Mouse (Mus musculus) gastrocnemius, postnatal 36 days (tissue): ENCODE data around the gene Dusp19. TPM values are rescaled to one million over a fixed set of nuclear protein-coding genes. Genes with fewer than 3 reads are reported as not detected.
A peak's percentile ranks its signal among the peaks of the same experiment; 100 is the strongest.

ENCODE experiments used
- DNase-seq, 2 experiments: peaks; one replicate each; pipeline ENCODE4 v3.0.0; 2022
- intact Hi-C: fragments of 180-260 bp; cut with DNase I; formaldehyde crosslinking; loops from one replicate; pipeline ENCODE4 v1.15.1; 2025
- microRNA-seq, 2 experiments: library from miRNA; unstranded; fragments of <30 nt; microRNA quantifications; one replicate each; pipeline ENCODE4 v1.2.0; 2021
- total RNA-seq, 2 experiments: library from RNA; stranded (reverse); gene quantifications; 2 replicates each; pipeline ENCODE4 v1.2.3; 2021

The Dusp19 gene
- total RNA-seq, 2 experiments from 2014 or later = 9.3 to 9.4 TPM

DNA sequence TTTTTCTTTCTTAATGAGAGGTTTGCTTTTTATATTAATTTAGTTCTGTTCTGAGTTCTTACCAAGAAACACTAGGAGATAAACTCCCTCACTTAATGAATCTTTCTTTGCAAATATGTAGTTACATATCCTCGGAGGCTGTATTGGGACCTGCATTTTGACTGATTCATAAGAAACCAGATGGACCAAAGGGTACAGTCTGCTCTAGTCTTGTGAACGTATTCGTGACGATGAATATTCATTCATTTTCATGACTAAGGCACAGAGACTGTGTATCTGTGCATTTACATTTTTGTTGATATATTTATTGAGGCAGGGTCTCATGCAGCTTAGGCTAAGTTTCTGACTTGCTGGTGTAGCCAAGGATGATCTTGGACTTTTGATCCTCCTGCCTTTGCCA lies 7.7 kb downstream of the Dusp19 start:
- no peak for DNase-seq
- intact Hi-C loops = no loop called here

DNA sequence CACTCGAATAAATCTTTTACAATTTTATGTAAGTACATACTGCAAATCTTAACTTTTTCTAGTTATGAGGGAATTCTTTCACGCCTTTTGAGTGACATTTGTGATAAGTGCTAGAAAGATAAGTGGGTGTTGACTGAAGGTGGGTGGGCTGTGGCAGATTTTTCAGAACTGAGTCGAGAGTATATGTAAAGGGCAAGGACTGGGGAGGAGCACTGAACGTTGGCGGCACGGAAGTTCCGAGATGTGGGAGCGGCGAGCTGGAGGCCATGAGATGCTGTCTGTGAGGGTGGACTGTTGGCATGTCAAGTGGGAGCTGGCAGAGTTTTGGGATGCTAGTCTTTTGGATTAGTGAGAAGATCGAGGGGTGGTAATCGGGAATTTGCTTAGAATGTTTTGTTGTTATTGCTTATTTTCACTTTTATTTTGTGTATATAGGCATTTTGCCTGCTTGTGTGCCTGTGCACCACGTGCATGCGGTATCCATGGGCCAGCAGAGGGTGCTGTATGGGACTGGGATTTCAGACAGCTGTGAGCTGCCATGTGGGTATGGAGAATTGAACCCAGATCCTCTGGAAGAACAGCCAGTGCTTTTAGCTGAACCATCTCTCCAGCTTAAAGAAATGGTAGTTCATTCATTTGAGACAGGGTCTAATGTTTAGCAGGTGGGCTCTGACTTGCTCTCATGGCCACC lies 15.6 kb downstream of the Dusp19 start:
- intact Hi-C loops = no loop called here
- DNase-seq = no peak

DNA sequence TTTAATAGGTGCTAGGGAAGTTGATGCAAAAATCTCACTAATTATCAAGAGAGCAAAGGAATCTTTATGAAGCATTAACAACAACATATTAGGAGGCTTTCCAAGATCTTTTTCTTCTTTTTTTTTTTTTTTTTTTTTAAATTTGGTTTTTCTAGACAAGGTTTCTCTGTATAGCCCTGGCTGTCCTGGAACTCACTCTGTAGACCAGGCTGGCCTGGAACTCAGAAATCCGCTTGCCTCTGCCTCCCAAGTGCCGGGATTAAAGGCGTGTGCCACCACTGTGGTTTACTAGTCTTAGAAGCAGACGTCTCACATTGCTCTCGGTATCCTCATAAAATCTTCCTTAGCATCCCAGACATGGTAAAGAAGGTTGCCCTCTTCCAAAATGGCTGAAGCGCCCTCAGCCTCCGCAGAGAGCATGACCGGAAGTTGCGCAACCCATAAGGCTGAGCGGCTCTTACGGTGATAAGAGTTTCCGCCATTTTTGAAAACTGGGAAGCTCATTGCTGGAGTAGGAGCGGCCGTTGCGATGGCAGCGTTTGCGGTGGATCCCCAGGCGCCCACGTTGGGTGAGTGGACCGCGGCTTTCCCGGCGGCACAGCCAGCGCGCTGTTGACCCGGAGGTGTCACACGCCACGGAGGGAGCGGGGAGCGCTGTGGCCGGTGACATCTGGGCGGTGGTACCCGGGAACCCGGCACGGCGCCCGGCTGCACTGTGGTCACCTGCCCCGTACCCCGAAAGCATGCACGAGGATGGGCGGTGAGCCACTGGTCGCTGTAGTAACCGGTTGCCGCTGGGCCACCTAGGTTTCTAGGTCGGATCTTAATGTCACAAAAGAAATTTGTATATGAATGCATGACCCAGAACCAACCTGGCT lies 21.8 kb downstream of the Dusp19 start:
- peak; percentile 82 to 95 for DNase-seq
- intact Hi-C loops = loop anchor here (5.0 kb wide), 1 partner anchor 56 kb away; the partner anchor contains the start of gene Nckap1

DNA sequence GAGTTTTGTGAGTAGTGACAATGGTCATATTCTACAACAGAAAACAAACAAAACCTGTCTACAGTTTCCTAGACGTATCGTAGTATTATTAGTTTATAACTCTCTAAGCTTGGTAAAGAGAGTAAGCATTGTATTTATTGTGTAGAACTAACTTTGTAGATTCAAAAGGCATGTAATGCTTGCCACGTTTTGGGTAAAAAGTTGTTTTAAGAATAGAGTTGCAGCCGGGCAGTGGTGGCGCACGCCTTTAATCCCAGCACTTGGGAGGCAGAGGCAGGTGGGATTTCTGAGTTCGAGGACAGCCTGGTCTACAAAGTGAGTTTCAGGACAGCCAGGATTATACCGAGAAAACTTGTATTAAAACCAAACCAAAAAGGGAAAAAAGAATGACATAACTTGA lies 22.6 kb downstream of the Dusp19 start:
- DNase-seq = no peak
- intact Hi-C loops = loop anchor here (5.0 kb wide), 1 partner anchor 57 kb away; the partner anchor contains the start of gene Nckap1

DNA sequence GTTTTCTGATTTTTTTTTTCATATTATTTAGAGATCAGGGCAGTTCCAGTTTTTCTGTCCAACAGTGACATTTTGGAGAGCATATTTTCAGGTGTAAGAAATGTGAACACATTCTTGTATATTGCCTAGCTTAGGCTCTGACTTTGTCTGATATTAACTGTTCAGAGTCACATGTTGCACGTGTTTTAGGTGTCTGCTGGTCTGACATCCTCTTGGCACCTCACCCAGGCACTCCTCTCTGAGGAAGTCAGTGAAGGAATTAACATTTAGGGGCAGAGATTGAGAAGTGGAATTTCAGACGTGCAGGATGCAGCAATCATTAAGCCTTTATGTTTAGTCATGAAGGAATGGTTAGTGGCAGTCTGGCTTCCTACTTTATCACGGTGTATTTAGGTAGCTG lies 23.0 kb downstream of the Dusp19 start:
- intact Hi-C loops = loop anchor here (5.0 kb wide), 1 partner anchor 58 kb away; the partner anchor contains the start of gene Nckap1

DNA sequence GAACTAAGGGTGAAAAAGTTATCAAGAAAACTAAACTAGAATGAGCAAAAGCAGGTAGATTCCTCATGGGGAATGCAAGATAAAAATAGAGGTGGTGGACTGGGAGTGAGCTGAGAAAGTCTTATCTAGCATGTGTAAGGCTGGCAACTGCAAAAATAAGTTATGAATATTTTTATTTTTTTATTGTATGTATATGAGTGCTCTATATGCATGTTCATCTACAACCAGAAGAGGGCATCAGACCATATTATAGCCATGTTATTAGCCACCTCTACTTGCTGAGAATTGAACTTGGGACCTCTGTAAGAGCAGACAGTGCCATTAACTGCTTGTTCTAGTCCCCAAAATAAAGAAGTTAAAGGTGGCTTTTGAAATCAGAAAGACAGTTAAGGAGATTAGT lies 44.6 kb downstream of the Dusp19 start:
- DNase-seq = no peak
- intact Hi-C loops = no loop called here

More for the DNA sequence above, 23.0 kb downstream of the Dusp19 start:
- no peak for DNase-seq

DNA sequence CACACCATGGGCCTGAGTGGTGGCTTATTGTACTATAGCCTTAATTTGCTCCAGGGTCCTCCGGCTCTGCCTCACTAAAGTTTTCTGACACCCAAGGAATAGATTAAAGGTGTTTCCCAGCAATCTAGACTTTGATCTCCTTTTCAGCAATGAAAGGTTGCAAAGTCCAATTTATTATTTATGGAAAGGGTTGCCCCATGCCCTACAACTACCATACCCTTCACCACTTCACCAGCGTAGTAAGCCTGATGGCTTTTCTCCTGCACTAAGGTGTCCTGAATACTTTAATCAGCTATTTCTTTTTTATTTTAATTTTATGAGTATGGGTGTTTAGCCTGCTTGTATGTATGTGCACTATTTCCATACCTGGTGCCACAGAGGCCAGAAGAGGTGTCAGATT lies 45.8 kb downstream of the Dusp19 start:
- intact Hi-C loops = no loop called here
- no peak for DNase-seq

DNA sequence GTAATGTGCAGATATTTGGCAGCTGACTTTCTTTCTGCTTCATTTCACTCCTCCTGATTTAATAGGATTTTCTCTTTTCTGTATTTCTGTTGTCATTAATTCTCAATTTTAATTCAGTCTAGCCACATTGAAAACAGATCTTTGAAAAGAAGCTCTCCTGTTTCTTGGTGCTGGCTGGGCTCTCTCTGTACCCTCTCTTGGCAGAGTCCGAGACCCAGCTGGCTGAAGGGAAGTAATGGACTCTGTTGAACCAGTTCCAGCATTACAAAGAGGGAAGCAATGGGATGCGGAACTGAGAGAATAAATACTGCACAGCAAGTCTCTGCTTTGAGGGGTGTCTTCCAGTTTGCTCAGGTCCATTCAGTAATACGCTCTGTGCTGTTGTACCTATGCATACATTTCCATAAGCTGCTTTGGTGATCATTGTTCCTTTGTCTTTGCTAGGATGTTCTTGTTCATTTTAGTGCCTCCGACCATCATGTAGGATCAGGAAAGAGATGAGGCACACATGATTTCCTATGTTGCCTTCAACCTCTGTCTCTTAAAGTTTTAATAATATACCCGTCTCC lies 50.6 kb downstream of the Dusp19 start:
- DNase-seq = no peak
- intact Hi-C loops = no loop called here

DNA sequence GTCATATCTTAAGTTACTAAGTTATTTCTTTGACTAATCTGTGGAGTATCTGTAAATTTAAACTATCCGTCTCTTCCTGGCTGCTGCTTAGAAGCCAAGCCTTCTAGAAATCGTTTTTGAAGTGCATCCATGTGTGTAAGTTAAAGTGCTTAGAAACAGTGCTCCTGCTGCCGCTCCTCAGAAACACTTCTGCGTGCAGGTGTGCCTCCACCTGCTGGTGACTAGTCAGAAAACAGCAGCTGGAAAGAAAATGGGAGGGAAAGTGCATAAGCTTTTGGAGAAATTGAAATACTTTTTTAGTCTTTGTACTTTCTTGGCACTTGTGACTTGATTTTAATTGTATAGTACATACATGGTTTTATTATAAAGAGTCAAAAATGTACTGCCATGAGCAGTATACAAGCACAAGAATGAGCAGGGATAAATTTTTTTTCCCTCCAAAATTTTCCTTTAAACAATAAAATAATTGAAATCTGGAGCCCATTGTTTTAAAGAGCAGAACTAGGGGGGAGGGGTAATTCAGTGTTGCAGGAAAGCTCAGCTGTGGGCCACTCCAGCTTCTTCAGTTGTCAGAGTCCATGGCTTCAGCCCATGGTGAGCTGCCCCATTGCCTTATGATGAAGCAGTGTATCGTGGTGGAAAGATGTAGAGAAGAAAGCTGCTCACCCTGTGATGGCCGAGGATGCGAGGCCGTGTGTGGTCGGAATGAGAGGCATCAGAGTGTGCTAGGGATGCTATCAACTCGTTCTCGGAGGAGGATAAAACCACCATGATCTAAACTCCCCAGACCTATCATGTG lies 53.2 kb downstream of the Dusp19 start:
- DNase-seq = no peak
- intact Hi-C loops = no loop called here

DNA sequence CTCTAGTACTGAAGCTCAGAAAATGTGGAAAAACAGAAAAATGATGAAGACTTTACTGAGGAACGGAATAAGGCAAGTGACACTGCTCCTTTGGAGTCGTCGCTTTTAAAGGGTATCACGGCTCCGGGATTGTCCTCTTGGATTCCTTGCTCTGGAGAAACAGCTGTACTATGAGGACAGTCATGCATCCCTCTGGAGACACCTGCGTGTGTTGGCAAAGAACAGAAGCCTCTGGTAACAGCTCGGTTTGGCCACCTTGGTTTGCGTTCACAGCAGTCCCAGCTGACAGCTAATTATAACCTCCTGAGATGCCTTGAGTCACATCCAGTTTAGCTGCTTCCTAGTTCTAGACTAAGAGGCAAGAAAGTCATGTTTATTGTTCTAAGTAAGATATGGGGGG lies 62.0 kb downstream of the Dusp19 start:
- intact Hi-C loops = no loop called here

More for the DNA sequence above, 62.0 kb downstream of the Dusp19 start:
- no peak for DNase-seq

Small RNA genes within 50 kb of the gene (microRNA-seq; reads per million reads assigned to microRNA genes)
- 0 reads per million in 2 experiments for gene Mir684-1

Other genes with a start within 250 kb of the Dusp19 start
- 10 to 100 TPM; 17.2 to 19.8 TPM for gene Frzb, start 169.4 kb upstream of the Dusp19 start, total RNA-seq
- 10 to 100 TPM; 42.2 to 43.0 TPM for gene Nckap1, start 35.7 kb upstream of the Dusp19 start, total RNA-seq
- 1 to 10 TPM; 7.2 to 7.7 TPM for gene Nup35, start 191 bp downstream of the Dusp19 start, total RNA-seq